Mouse (Mus musculus) heart, adult 2 months (tissue): ENCODE measurements around the gene Ldb3.

Source experiments
- CTCF ChIP-seq: fragments of 200-600 bp; IDR thresholded peaks from 2 replicates; pipeline ENCODE4 v1.8.1; 2022; ENCODE audit warnings: antibody characterized with exemption, mild to moderate bottlenecking, moderate library complexity
- POLR2A ChIP-seq: fragments of 200-500 bp; IDR thresholded peaks from 2 replicates; pipeline ENCODE4 v1.6.1; 2011; ENCODE audit warnings: mild to moderate bottlenecking, low read depth, low read length, control low read depth; ENCODE audit not compliant: insufficient read depth

DNA sequence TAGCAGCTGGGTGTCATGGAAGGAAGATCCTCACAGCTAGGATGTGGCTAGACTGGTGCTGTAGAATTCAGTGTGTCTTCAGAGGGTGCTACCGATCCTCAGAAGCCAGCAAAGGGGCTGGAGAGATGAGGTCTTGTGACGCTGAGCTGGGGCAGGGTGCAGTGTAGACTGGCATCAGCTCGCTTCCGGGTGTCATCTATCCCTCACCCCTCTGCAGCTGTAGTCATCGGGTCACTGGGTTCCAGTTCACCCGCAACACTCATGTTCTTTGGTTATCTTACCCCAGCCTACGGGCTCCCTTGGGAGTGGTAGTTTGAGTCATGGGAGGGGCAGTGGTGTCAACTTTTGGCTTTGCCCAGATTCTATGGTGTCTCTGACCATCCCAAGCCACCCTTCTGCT lies 13.4 kb upstream of the Ldb3 start:
- TF ChIP-seq POLR2A (no peak), CTCF (no peak)
